Mouse (Mus musculus) frontal cortex, adult (tissue): ENCODE data around the gene Fbp1.
"Not testable (repeated sequence)": the region's sequence is repeated elsewhere in the genome, so short reads cannot be mapped to it uniquely, and the experiment has no call there.

Source experiments
- ATAC-seq: cut with Nextera tagmentation; 2 replicates; pipeline ENCODE4 v1.9.2; 2017; ENCODE audit warnings: mild to moderate bottlenecking, moderate library complexity, mixed read lengths; ENCODE audit not compliant: low TSS enrichment

The Fbp1 gene

DNA sequence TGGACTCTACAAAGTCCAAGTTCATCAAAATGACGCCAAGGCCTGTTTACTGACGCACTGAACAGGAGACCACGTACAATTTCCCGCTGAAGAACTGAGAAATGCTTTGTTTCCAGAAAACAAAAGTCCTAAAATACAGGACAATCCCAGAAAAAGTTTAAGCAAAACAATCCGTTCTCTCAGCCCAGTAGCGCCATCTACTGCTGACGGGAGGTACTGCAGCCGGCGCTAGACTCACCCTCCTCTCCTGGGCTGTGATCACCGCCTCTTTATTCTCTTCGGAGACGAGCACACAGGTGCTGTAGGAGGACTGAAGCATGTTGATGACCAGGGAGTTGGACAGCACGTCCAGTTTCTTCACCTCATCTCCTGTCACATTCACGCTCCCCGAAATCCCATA is 33.4 kb downstream of the Fbp1 start:
- ATAC-seq = peak; percentile 28; the same call in 1 of the 2 replicates

DNA sequence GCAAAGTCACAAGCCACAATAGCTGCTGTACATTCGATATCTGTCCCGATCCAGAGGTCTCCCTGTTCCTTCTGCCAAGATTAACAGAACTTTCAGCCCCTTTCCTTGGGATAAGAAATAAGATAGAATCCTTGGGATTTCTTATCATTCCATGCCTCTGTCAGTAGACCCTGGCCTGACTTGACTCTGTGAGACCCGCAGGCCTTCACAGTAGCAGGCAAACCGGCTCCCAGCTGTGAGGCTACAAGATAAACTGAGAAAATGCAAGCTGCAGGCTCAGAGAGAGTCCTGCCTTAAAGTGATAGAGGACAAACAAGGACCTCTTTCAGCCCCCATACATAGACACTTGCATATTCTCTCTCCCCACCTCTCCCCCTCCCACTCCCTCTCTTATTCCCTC is 54.7 kb downstream of the Fbp1 start:
- no peak for ATAC-seq

DNA sequence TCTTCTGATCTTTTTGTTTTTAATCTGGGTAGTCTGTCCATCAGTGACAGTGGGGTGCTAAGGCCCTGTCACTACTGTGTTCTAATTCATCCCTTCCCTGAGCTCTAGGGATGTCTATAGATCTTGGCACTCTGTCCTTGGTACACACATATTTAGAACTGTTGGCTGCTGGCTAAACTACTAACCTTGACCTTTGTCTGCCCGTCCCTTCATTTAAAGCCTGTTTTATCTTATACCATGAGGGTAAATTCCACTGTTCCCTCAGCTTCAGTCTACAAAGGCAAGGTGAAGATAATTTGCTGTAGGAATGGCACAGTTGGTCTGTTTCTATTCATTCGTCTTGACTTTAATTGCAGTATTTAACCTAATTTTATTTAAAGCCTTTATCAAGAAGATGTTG is 55.8 kb downstream of the Fbp1 start:
- ATAC-seq = no peak

DNA sequence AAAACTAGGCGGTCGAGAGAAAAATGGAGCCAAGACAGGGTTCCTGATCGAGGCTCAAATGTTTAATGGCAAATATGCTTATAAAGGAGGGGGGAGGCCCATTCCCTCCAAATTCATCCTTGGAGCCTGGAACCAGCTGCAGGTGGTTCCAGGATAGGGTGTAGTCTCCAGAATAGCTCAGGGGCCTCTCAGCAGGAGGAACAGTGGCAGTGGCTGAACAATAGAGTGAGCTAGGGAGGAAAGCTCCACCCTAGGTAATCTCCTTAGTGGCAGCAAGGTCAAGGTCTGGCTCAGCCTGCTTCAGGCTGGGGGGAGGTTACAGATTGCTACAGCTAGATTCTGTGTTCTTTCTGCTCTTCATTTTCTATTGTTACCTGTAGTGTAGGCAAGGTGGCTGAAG is 72.4 kb downstream of the Fbp1 start:
- ATAC-seq = not testable (repeated sequence)
